Mouse (Mus musculus): ENCODE measurements at regions not wholly inside any gene's neighbourhood (a gene's known extent, or its start where the extent isn't known, plus 50 kb on each side); places are given as distances from the start of the nearest gene placed in this dataset.

- TF ChIP-seq CTCF (IDR thresholded peaks at IDR 0.05; ENCODE audit: extremely low read depth, insufficient read depth, insufficient read length, insufficient replicate concordance) = no peak
- no peak for TF ChIP-seq POLR2A (IDR thresholded peaks at IDR 0.05; ENCODE audit: low read depth, low read length)
These were observed 80.0 kb upstream of the Gm6793 start for GRCm38 (mm10) chr8:112094881-112095280.

Measured in spleen, adult 2 months (tissue).